Mouse (Mus musculus) cerebellum, postnatal 14 days (tissue): Measurements from ENCODE around the gene Zbtb42.
A peak's percentile ranks its signal among the peaks of the same experiment; 100 is the strongest.

ENCODE experiments used
- DNase-seq, 2 experiments: peaks; one replicate each; pipeline ENCODE4 v3.0.0; 2021; ENCODE audit warnings: mixed read lengths in 2 of 2

The Zbtb42 gene

GRCm38 (mm10) chr12:112678555-112679026, at the start of gene Zbtb42:
Gene Zbtb42 (plus strand): TSS chr12:112678828.
- DNase-seq, result no peak

- DNase-seq, result no peak
Measured at GRCm38 (mm10) chr12:112628928-112629721, 49.5 kb upstream of the Zbtb42 start.

GRCm38 (mm10) chr12:112630029-112630428, 48.6 kb upstream of the Zbtb42 start:
- no peak for DNase-seq

- no peak for DNase-seq
Measured at GRCm38 (mm10) chr12:112630796-112631195, 47.8 kb upstream of the Zbtb42 start.

GRCm38 (mm10) chr12:112631472-112631871, 47.2 kb upstream of the Zbtb42 start:
- DNase-seq, result no peak

- DNase-seq, result no peak
Measured at GRCm38 (mm10) chr12:112632084-112632777, 46.4 kb upstream of the Zbtb42 start.

GRCm38 (mm10) chr12:112632907-112633306, 45.7 kb upstream of the Zbtb42 start:
- no peak for DNase-seq

- DNase-seq, result no peak
Measured at GRCm38 (mm10) chr12:112633686-112634085, 44.9 kb upstream of the Zbtb42 start.

GRCm38 (mm10) chr12:112639526-112639925, 39.1 kb upstream of the Zbtb42 start:
- DNase-seq, result no peak

- no peak for DNase-seq
Measured at GRCm38 (mm10) chr12:112643126-112643525, 35.5 kb upstream of the Zbtb42 start.

- DNase-seq, result peak; percentile 99
Measured at GRCm38 (mm10) chr12:112644180-112644854, 34.3 kb upstream of the Zbtb42 start, which contains the start of gene Siva1. Gene Siva1 (plus strand): TSS chr12:112644679.

GRCm38 (mm10) chr12:112644855-112645506, 33.6 kb upstream of the Zbtb42 start:
- peak in 1 of 2 experiments; percentile 82 for DNase-seq

- no peak for DNase-seq
Measured at GRCm38 (mm10) chr12:112646139-112646538, 32.5 kb upstream of the Zbtb42 start.

- DNase-seq, result no peak
Measured at GRCm38 (mm10) chr12:112648081-112648480, 30.5 kb upstream of the Zbtb42 start.

GRCm38 (mm10) chr12:112651778-112652439, 26.7 kb upstream of the Zbtb42 start:
- no peak for DNase-seq

GRCm38 (mm10) chr12:112653157-112653824, 25.3 kb upstream of the Zbtb42 start:
- peak; percentile 94 to 97 for DNase-seq

- DNase-seq, result no peak
Measured at GRCm38 (mm10) chr12:112654076-112654475, 24.6 kb upstream of the Zbtb42 start.

GRCm38 (mm10) chr12:112658619-112659018, 20.0 kb upstream of the Zbtb42 start:
- peak; percentile 76 to 77 for DNase-seq

GRCm38 (mm10) chr12:112659109-112659508, 19.5 kb upstream of the Zbtb42 start:
- DNase-seq, result peak; percentile 82 to 93

- DNase-seq, result peak in 1 of 2 experiments; percentile 49
Measured at GRCm38 (mm10) chr12:112660576-112661326, 17.9 kb upstream of the Zbtb42 start.

- DNase-seq, result peak in 1 of 2 experiments; percentile 50
Measured at GRCm38 (mm10) chr12:112661327-112661605, 17.4 kb upstream of the Zbtb42 start.
